Mouse (Mus musculus): Measurements from ENCODE around the gene Mrps7. TPM values are rescaled to one million over a fixed set of nuclear protein-coding genes. Genes with fewer than 3 reads are reported as not detected.
"Not testable (repeated sequence)": the region's sequence is repeated elsewhere in the genome, so short reads cannot be mapped to it uniquely, and the experiment has no call there.

Mrps7 gene
- polyA plus RNA-seq, 1 experiment from 2014 or later, result 71.5 TPM

DNA sequence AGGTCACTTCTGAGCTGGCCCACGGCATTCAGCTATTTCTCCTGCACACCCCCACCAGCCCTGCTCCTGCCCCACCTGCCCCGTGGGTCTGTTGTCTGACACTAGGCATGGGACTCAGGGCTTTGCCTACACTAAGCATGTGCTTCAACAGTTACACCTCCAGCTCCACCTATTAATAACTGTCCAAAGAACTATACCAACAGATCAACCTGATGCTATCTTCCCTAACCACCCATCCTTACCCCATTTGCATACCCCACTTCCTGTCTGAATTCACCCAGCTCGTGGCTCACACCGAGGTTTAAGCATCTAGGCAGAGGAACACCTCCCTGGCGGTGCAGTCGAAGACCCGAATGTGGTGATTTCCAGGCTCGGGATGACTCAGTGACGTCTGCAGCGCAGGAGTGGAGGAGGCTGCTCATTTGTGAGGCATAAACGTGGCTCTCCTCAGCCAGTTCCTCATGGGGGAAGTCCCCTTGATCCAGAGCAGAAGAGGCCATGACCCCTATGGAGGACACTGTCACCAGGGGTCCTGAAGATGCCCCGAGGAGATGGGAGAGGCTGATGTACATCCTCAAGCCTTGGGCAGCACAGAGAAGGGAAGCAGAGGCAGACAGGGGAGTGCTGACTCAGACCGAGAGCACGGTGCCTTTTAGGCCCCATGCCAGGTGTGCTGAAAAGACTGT, 37.4 kb downstream of the Mrps7 start:
- H3K36me3 ChIP-seq, result peaks cover 30% of the 10 kb centered on the region
- no peak overlapping the region for H3K4me2 ChIP-seq
- WGBS (ENCODE audit: insufficient replicate concordance), result 17% methylated on average over 14 of the region's 14 CpGs
- H3K4me1 ChIP-seq (replicated peaks), result peaks cover 26% of the 10 kb centered on the region
- H3K27me3 ChIP-seq, result no peaks in the 10 kb centered on the region
- H3K9me3 ChIP-seq (replicated peaks), result no peaks in the 10 kb centered on the region
- no peak overlapping the region for H3K9ac ChIP-seq
- ATAC-seq (ENCODE audit: low read depth) (0 out of 2 replicates have a peak, but pooled peaks have one; percentile 25), DNase-seq (no peak)
- no peak overlapping the region for H3K4me3 ChIP-seq (replicated peaks)
- peak overlapping the region; percentile 29; the same call in 1 of the 2 replicates for H3K27ac ChIP-seq

DNA sequence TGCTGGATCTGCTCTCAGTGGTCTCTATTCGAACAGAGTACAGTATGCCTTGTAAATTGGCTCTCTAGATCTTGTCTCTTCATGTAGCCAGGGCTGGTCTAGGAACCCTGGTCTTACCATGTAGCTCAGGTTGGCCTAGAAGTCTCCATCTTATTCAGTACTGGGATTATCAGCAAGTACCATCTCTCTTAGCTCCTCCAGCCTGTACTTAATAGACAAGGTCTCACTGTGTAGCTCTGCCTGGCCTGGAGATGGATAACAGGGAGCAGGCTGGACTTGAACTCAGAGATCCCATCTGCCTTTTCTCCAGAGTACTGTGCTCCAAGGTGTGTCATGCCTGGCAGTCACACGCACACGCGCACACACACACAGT, 37.9 kb downstream of the Mrps7 start:
- Histone ChIP-seq H3K9me3 (replicated peaks) (no peaks in the 10 kb centered on the region), H3K4me2 (no peak overlapping the region), H3K36me3 (peaks cover 35% of the 10 kb centered on the region), H3K4me1 (replicated peaks) (peaks cover 26% of the 10 kb centered on the region), H3K27me3 (no peaks in the 10 kb centered on the region), H3K27ac (no peak overlapping the region), H3K9ac (no peak overlapping the region), H3K4me3 (replicated peaks) (no peak overlapping the region)
- ATAC-seq (ENCODE audit: low read depth) (0 out of 2 replicates have a peak, but pooled peaks have one; percentile 13), DNase-seq (no peak)
- WGBS (ENCODE audit: insufficient replicate concordance), result 75% methylated on average over 4 of the region's 4 CpGs

DNA sequence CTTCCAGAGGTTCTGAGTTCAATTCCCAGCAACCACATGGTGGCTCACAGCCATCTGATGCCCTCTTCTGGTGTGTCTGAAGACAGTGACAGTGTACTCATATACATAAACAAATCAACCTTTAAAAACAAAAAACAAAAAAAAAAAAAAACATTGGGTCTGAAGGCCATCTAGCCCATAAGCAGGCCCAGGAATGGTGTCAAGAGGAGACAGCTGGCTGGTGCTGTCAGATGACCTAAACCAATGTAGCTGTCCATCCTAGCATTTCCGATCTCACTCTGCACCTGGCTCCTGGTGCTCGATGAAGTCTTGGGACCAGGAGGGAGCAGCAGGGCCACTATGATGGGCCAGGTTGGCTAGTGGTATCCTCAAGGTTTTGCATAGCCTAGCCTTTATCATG, 39.0 kb downstream of the Mrps7 start:
- Histone ChIP-seq H3K4me1 (replicated peaks) (peaks cover 26% of the 10 kb centered on the region), H3K9ac (no peak overlapping the region), H3K27ac (no peak overlapping the region), H3K4me3 (replicated peaks) (no peak overlapping the region), H3K9me3 (replicated peaks) (no peaks in the 10 kb centered on the region), H3K36me3 (peaks cover 39% of the 10 kb centered on the region), H3K27me3 (no peaks in the 10 kb centered on the region), H3K4me2 (no peak overlapping the region)
- WGBS (ENCODE audit: insufficient replicate concordance), result 88% methylated on average over 2 of the region's 2 CpGs
- ATAC-seq (ENCODE audit: low read depth), result no peak
- DNase-seq, result no peak

DNA sequence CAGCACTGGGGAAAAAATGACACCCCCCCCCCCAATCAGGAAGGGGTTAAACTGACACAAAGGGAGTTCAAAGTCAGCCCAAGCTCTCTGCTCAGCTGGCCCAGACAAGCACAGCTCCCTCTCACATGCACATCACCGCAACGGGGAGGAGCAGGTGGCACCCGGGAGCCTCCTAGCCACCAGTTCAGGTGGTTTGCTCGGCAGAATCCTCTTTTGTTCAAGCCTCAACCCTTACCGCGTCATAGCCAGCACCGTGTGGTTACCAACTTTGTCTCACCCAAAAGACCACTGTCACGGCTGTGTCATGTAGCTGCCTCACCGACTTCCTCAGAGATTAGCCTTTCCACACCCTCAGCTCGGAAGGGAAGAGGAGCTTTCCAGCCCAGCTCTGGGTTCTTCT, 39.5 kb downstream of the Mrps7 start:
- no peaks in the 10 kb centered on the region for H3K9me3 ChIP-seq (replicated peaks)
- DNase-seq (no peak), ATAC-seq (ENCODE audit: low read depth) (no peak)
- H3K36me3 ChIP-seq, result peaks cover 44% of the 10 kb centered on the region
- H3K27ac ChIP-seq, result no peak overlapping the region
- no peaks in the 10 kb centered on the region for H3K27me3 ChIP-seq
- no peak overlapping the region for H3K4me3 ChIP-seq (replicated peaks)
- H3K4me1 ChIP-seq (replicated peaks), result peaks cover 26% of the 10 kb centered on the region
- no peak overlapping the region for H3K4me2 ChIP-seq
- 43% methylated on average over 10 of the region's 10 CpGs for WGBS (ENCODE audit: insufficient replicate concordance)
- H3K9ac ChIP-seq, result no peak overlapping the region

DNA sequence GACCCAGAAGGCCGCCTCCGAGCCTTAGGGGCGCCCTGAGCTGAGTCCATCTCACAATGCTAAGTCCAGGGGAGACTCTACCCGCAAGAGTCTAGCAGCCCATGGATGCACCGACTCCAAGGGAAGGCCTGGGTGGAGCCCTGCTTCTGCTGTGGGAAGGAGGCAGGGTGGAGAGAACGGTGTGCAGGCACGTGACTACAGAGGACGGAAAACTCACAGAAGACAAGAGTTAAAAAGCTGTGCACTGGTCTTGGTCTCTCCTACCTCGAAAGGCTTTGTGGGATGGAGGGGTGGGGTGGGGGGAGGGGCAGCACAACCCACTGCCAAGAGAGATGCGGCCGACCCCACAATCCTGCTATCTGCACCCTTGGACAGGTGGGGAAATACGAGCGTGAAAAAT, 40.6 kb downstream of the Mrps7 start:
- Histone ChIP-seq H3K4me2 (no peak overlapping the region), H3K27me3 (no peaks in the 10 kb centered on the region), H3K9me3 (replicated peaks) (no peaks in the 10 kb centered on the region), H3K4me3 (replicated peaks) (no peak overlapping the region), H3K36me3 (peaks cover 53% of the 10 kb centered on the region), H3K9ac (no peak overlapping the region), H3K27ac (no peak overlapping the region), H3K4me1 (replicated peaks) (peaks cover 22% of the 10 kb centered on the region)
- DNase-seq, result no peak
- no peak for ATAC-seq (ENCODE audit: low read depth)
- WGBS (ENCODE audit: insufficient replicate concordance), result 77% methylated on average over 13 of the region's 13 CpGs

DNA sequence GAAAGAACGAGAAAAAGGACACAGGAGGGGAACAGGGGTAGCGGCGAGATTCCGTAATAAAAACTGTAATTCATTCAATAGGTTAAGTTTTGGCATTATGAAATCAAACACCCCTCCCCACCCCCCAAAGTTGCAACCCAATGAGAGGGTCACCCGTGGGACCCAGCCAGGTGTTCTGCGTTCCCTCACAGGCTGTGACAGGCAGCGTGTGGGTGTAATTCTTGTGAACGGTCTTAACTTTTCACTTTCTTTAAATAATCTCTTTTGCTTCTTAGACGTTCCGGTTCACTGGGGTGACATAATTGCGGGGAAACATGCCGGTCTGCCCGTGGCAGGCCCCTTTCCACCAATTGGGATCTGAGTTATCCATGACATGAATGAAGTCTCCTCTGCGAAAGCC, 41.8 kb downstream of the Mrps7 start:
- H3K27me3 ChIP-seq; H3K9me3 ChIP-seq (replicated peaks); ATAC-seq (ENCODE audit: low read depth); H3K4me2 ChIP-seq; H3K27ac ChIP-seq; H3K4me3 ChIP-seq (replicated peaks); DNase-seq; H3K9ac ChIP-seq: not testable (repeated sequence)
- H3K36me3 ChIP-seq, result peaks cover 58% of the 10 kb centered on the region
- WGBS (ENCODE audit: insufficient replicate concordance), result 82% methylated on average over 14 of the region's 14 CpGs
- H3K4me1 ChIP-seq (replicated peaks), result peaks cover 19% of the 10 kb centered on the region

DNA sequence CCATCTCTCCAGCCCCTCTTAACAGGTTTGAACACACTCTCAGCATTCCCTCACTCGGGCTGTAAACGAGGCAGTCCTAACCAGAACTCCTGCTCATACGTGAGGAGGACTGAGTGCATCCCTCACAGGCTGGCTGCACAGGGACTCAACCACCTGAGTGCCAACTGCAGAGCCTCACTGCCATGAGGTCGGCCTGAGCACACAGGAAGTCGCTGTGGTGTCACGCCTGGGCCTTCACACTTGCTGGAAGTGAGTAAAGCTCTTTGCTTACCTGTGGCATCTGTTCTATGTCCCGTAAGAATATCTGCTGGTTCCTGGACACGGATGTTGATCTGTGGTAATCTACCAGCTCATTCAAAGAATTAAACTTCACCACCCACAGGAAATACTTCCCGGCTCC, 42.7 kb downstream of the Mrps7 start:
- Histone ChIP-seq H3K4me1 (replicated peaks) (peaks cover 11% of the 10 kb centered on the region), H3K4me3 (replicated peaks) (no peak overlapping the region), H3K9ac (no peak overlapping the region), H3K27ac (no peak overlapping the region), H3K27me3 (no peaks in the 10 kb centered on the region), H3K4me2 (no peak overlapping the region), H3K9me3 (replicated peaks) (no peaks in the 10 kb centered on the region), H3K36me3 (peaks cover 62% of the 10 kb centered on the region)
- WGBS (ENCODE audit: insufficient replicate concordance), result 84% methylated on average over 9 of the region's 9 CpGs
- no peak for ATAC-seq (ENCODE audit: low read depth)
- DNase-seq, result no peak

DNA sequence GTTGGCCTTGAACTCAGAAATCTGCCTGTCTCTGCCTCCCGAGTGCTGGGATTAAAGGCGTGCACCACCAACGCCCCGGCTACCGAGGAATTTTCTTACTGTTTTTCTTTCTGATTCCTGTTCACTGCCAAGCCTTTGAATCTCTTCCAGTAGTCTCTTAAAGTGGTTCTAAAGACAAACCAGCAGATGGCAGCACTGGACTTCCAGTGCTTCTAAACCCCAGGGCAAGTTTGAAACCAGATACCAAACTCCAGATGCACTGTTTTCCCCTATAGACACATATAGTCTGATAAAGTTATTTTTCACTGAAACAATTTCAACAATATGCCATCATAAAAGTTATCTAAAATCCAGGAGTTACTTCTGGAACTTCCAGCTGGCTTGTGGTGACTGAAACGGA, 43.7 kb downstream of the Mrps7 start:
- WGBS (ENCODE audit: insufficient replicate concordance), result 68% methylated on average over 6 of the region's 6 CpGs
- peak; percentile 34 for DNase-seq

DNA sequence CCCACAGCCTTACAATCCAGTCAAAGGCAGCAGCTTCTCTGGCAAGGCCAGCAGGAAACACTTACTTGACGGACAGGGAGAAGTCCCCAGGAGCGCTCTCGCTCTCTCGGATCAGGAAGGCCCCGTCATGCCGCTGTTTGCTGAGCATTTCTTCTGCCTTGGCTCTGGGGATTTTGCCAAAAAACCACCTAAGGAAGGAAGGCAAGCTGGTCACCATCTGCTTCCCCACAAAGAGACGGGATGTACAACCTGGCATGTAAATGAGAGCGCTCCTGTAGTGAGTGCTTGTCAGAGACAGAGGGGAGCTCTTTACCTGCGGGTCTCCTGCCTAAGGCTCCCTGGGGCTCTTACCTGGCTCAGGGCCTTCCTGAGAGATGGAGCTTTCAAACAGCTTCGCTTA, 46.0 kb downstream of the Mrps7 start:
- no peak overlapping the region for H3K4me2 ChIP-seq
- peaks cover 7% of the 10 kb centered on the region; the same call in 1 of the 2 replicates for H3K4me1 ChIP-seq (replicated peaks)
- no peak overlapping the region for H3K9ac ChIP-seq
- no peaks in the 10 kb centered on the region for H3K9me3 ChIP-seq (replicated peaks)
- no peak overlapping the region for H3K27ac ChIP-seq
- DNase-seq (no peak), ATAC-seq (ENCODE audit: low read depth) (no peak)
- H3K4me3 ChIP-seq (replicated peaks), result no peak overlapping the region
- no peaks in the 10 kb centered on the region for H3K27me3 ChIP-seq
- WGBS (ENCODE audit: insufficient replicate concordance), result 85% methylated on average over 10 of the region's 10 CpGs
- H3K36me3 ChIP-seq, result peaks cover 61% of the 10 kb centered on the region

More for the DNA sequence above, 43.7 kb downstream of the Mrps7 start:
- Histone ChIP-seq H3K4me2 (no peak overlapping the region), H3K27me3 (no peaks in the 10 kb centered on the region), H3K4me1 (replicated peaks) (0 out of 2 replicates have a peak, but pooled peaks cover 3% of the 10 kb centered on the region), H3K36me3 (peaks cover 62% of the 10 kb centered on the region), H3K9me3 (replicated peaks) (no peaks in the 10 kb centered on the region), H3K4me3 (replicated peaks) (no peak overlapping the region), H3K9ac (no peak overlapping the region), H3K27ac (no peak overlapping the region)
- no peak for ATAC-seq (ENCODE audit: low read depth)

DNA sequence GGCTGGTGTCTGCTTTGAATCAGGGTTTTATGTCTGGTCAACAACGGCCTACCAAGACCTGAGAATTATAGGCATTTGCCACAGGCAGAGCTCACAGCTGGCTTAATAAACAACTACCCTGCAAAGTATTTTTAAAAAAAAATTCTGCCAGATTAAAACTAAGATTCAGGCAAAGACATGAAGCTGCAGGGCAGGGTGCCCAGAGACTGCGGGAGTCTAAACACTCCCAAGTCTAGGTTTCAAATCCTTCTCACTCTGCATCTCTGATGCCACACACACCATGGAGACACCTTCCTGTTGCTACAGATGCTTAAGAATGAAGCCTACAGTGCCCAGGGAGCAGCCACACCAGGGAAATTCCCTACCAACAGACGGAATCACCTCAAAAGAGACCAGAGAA, 48.0 kb downstream of the Mrps7 start:
- H3K9ac ChIP-seq, result no peak overlapping the region
- H3K4me1 ChIP-seq (replicated peaks), result peaks cover 9% of the 10 kb centered on the region; the same call in 1 of the 2 replicates
- DNase-seq (no peak), ATAC-seq (ENCODE audit: low read depth) (no peak)
- H3K27me3 ChIP-seq, result no peaks in the 10 kb centered on the region
- H3K36me3 ChIP-seq, result peaks cover 50% of the 10 kb centered on the region
- H3K27ac ChIP-seq, result no peak overlapping the region
- H3K9me3 ChIP-seq (replicated peaks), result no peaks in the 10 kb centered on the region
- H3K4me2 ChIP-seq, result no peak overlapping the region
- no peak overlapping the region for H3K4me3 ChIP-seq (replicated peaks)
- WGBS (ENCODE audit: insufficient replicate concordance), result 74% methylated on average over 3 of the region's 3 CpGs

DNA sequence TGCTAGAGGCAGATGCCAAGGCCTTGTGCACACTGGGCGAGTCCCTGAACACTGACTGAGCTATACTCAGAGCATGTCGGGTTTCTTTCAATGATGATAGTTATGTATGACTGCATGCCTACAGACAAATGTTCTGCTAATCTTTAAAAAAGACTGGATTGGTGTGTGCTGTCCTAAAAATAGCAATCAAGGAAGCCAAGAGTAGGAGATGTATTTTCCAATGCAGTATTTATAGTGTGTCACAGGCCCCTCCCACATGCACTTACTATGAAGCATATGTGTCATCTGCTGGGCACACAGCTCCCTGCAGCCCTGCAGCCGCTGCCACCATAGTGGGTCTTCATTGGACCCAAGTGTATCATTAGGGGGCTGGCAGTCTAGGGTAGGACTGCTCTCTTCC, 49.5 kb downstream of the Mrps7 start:
- Histone ChIP-seq H3K9ac (no peak overlapping the region), H3K27me3 (no peaks in the 10 kb centered on the region), H3K27ac (peak overlapping the region; percentile 9; the same call in 1 of the 2 replicates), H3K4me2 (no peak overlapping the region), H3K4me1 (replicated peaks) (peaks cover 16% of the 10 kb centered on the region; the same call in 1 of the 2 replicates), H3K36me3 (peaks cover 42% of the 10 kb centered on the region), H3K9me3 (replicated peaks) (no peaks in the 10 kb centered on the region), H3K4me3 (replicated peaks) (no peak overlapping the region)
- DNase-seq (no peak), ATAC-seq (ENCODE audit: low read depth) (no peak)
- WGBS (ENCODE audit: insufficient replicate concordance), result 72% methylated on average over 3 of the region's 3 CpGs

DNA sequence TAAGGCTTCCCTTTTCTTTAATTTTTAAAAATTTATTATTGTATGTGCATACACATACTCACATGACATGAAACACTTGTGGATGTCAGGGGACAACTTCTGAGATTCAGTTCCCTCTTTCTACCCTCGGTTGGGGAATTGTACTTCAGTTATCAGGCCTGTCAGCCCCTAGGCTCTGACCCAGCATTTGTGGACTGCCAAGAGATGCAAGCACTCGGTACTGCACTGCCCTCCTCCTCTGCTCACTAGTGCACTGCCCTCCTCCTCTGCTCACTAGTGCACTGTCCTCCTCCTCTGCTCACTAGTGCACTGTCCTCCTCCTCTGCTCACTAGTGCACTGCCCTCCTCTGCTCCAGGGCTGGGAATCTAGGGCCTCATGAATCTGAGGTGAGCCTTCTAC, 50.4 kb downstream of the Mrps7 start:
- 31% methylated on average over 2 of the region's 2 CpGs for WGBS (ENCODE audit: insufficient replicate concordance)

More for the DNA sequence above, 50.4 kb downstream of the Mrps7 start:
- Histone ChIP-seq H3K9ac (no peak overlapping the region), H3K27ac (no peak overlapping the region), H3K9me3 (replicated peaks) (no peaks in the 10 kb centered on the region), H3K36me3 (peaks cover 34% of the 10 kb centered on the region), H3K27me3 (no peaks in the 10 kb centered on the region), H3K4me2 (no peak overlapping the region), H3K4me1 (replicated peaks) (peaks cover 24% of the 10 kb centered on the region; the same call in 1 of the 2 replicates), H3K4me3 (replicated peaks) (no peak overlapping the region)
- ATAC-seq (ENCODE audit: low read depth) (no peak), DNase-seq (no peak)
